Mouse (Mus musculus) embryo, embryonic 10 days (tissue): ENCODE results near the gene Smarcad1.
A peak's percentile ranks its signal among the peaks of the same experiment; 100 is the strongest.

Experiments used
- DNase-seq: peaks from one replicate; pipeline ENCODE4 v3.0.0-alpha.2; 2015; ENCODE audit warnings: low spot score

Smarcad1 gene

GRCm38 (mm10) chr6:65079139-65079538 is 36.8 kb downstream of the Smarcad1 start:
- peak; percentile 36 for DNase-seq

GRCm38 (mm10) chr6:65114902-65115301 is 72.5 kb downstream of the Smarcad1 start:
- no peak for DNase-seq

- no peak for DNase-seq
Observed at GRCm38 (mm10) chr6:65117540-65117939, 75.2 kb downstream of the Smarcad1 start.

- peak; percentile 67 for DNase-seq
Observed at GRCm38 (mm10) chr6:65126074-65126726, 83.8 kb downstream of the Smarcad1 start.

GRCm38 (mm10) chr6:65132376-65132775 is 90.0 kb downstream of the Smarcad1 start:
- DNase-seq = peak; percentile 29

- DNase-seq = no peak
Observed at GRCm38 (mm10) chr6:65137802-65138201, 95.4 kb downstream of the Smarcad1 start.

- no peak for DNase-seq
Observed at GRCm38 (mm10) chr6:65138243-65138642, 95.9 kb downstream of the Smarcad1 start.

- DNase-seq = peak; percentile 11
Observed at GRCm38 (mm10) chr6:65140082-65140749, 97.8 kb downstream of the Smarcad1 start.

- no peak for DNase-seq
Observed at GRCm38 (mm10) chr6:65140750-65141243, 98.4 kb downstream of the Smarcad1 start.

GRCm38 (mm10) chr6:65142316-65142715 is 99.9 kb downstream of the Smarcad1 start:
- DNase-seq = no peak

- peak; percentile 35 for DNase-seq
Observed at GRCm38 (mm10) chr6:65144621-65145205, 102.3 kb downstream of the Smarcad1 start, which contains the start of gene Hpgds. Gene Hpgds (minus strand): TSS chr6:65144908.

- no peak for DNase-seq
Observed at GRCm38 (mm10) chr6:65146363-65146762, 104.0 kb downstream of the Smarcad1 start.

- DNase-seq = peak; percentile 27
Observed at GRCm38 (mm10) chr6:65150703-65151102, 108.3 kb downstream of the Smarcad1 start.

GRCm38 (mm10) chr6:65153570-65153969 is 111.2 kb downstream of the Smarcad1 start:
- DNase-seq = no peak

GRCm38 (mm10) chr6:65157042-65157441 is 114.7 kb downstream of the Smarcad1 start:
- DNase-seq = no peak

- no peak for DNase-seq
Observed at GRCm38 (mm10) chr6:65159381-65159942, 117.1 kb downstream of the Smarcad1 start.

- DNase-seq = no peak
Observed at GRCm38 (mm10) chr6:65164137-65164536, 121.8 kb downstream of the Smarcad1 start.

- DNase-seq = no peak
Observed at GRCm38 (mm10) chr6:65164977-65165376, 122.6 kb downstream of the Smarcad1 start.
